Mouse (Mus musculus) CD4-positive, CD25-positive, alpha-beta regulatory T cell, adult 4 months (primary cell): ENCODE results near the gene Apol8. TPM values are rescaled to one million over a fixed set of nuclear protein-coding genes. Genes with fewer than 3 reads are reported as not detected.
"Not testable (repeated sequence)": the region's sequence is repeated elsewhere in the genome, so short reads cannot be mapped to it uniquely, and the experiment has no call there.

Experiments used
- ATAC-seq: one replicate; pipeline ENCODE4 v1.8.0; 2017
- polyA plus RNA-seq, 2 experiments: library from polyadenylated mRNA; unstranded; fragments of 100-300 nt; shearing (Covaris generic); gene quantifications; one replicate each; pipeline ENCODE4 v1.2.1; 2017

Gene Apol8
- polyA plus RNA-seq, 2 experiments from 2014 or later: not detected

- peak; percentile 85 for ATAC-seq
These were observed 6.3 kb downstream of the Apol8 start for GRCm38 (mm10) chr15:77750461-77750860.

DNA sequence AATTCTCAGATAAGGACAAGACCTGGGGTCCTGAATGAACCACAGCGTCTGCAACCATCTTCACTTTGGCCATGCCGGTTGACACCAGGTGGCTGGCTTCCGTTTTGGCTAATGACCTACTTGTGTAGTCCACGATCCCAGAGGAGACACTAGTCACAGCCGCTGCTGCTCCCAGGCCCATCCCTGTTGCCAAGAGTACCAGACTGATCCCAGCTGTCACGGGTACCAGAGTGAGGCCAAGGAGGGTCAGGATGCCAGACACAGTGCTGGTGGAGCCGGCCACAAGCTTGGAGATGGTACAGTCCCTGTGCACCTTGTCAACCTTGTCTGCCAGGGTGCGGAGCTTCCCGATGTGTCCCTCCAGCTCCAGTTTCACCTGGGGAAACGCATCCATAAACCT, 7.1 kb downstream of the Apol8 start:
- ATAC-seq: no peak

GRCm38 (mm10) chr15:77748414-77748813, 8.4 kb downstream of the Apol8 start:
- no peak for ATAC-seq

DNA sequence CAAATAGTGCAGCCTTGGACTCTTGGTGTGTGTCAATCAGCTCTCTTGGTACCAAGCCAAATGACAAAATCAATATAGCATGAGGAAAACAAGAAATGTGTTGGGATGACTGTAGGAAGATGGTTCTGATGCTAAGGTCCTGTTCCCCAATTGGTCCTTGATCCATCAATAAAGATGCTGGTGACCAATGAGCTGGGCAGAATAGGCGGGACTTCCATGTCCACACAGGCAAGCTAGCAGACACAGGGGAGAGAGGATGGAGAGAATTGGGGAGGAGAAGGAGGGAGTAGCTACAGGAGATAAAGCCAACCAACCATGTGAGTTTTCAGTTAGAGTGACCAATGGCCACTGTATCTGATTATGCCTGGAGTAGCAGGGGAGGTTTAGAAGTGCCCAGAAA, 10.5 kb downstream of the Apol8 start:
- ATAC-seq: no peak

GRCm38 (mm10) chr15:77745081-77745480, 11.7 kb downstream of the Apol8 start:
- ATAC-seq: no peak

DNA sequence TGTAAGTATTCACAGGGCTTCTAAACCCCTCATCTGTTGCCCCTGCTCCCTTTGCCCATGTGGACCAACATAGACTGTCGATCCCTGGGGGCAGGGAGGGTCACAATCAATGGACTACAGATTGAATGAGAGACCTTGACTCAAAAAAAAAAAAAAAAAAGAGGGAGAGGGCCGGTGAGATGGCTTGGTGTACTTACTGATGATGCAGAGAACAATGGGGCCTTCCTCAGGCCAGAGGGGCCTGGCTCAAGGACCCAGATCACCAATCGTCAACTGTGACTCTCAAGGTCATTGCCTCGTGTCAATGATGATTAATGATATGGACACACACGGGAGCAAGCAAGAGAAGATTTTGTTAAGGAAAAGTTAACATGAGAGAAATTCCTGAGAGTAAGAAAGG, 12.2 kb downstream of the Apol8 start:
- ATAC-seq: no peak

GRCm38 (mm10) chr15:77741556-77741955, 15.2 kb downstream of the Apol8 start:
- not testable (repeated sequence) for ATAC-seq

GRCm38 (mm10) chr15:77740511-77741297, 16.1 kb downstream of the Apol8 start:
- no peak for ATAC-seq

DNA sequence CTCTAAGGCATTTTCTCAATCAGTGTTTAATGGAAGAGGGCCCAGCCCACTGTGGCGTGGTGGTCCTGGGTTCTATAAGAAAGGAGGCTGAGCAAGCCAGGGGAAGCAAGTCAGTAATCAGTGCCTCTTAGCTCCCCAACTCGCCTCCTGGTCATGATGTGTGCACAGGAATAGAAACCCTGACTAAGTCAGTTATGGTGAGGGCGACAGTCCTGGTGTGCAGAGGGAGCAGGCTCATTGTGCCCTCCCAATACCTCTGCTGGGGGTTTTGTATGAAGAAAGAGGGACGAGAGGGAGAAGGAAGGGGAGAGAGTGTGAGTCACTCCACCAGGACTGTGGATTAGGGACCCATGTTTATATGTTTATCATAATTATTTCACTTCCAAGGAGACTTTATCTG, 22.9 kb downstream of the Apol8 start:
- ATAC-seq: not testable (repeated sequence)

GRCm38 (mm10) chr15:77733380-77733779, 23.4 kb downstream of the Apol8 start:
- peak; percentile 99 for ATAC-seq

GRCm38 (mm10) chr15:77732851-77733250, 24.0 kb downstream of the Apol8 start:
- ATAC-seq: not testable (repeated sequence)

DNA sequence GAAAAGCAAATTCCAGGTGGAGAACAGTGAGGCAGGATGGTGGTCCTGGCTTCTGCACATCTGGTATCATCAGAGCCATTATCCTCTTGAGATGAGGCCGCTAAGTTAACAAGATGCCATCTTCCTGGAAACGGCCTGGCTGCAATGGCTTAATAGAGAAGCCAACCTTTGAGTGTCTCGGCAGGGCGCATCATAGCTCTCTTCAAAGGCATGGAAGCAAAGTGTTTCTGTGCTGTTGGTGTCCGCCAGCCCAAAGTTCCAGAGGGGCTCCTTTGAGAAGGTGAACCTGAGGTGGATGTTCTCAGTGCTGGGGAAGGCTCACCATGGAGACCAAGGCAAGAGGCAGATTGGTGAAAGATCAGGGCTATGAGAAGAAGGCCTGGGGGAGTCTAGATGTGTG, 25.2 kb downstream of the Apol8 start:
- ATAC-seq: no peak

- not testable (repeated sequence) for ATAC-seq
These were observed 28.1 kb downstream of the Apol8 start, which contains the start of gene Apol9b for GRCm38 (mm10) chr15:77728739-77729138. Gene Apol9b (plus strand): TSS chr15:77729039.

DNA sequence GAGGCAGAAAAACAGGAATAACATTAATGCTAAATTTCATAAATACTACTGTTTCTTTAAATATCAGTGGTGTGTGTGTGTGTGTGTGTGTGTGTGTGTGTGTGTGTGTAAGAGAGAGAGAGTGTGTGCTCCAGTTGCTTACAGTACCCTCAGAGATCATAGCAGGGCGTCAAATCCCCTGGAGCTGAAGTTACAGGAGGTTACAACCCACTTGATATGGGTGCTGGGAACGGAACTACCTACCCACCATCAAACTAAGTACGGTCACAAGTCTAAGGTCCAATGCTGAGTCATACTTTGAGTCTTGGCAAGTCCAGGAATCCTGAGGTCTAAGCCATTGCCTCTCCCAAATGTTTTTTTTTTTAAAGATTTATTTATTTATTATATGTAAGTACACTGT, 29.1 kb downstream of the Apol8 start:
- ATAC-seq: not testable (repeated sequence)

GRCm38 (mm10) chr15:77727139-77727538, 29.7 kb downstream of the Apol8 start:
- peak; percentile 74 for ATAC-seq

DNA sequence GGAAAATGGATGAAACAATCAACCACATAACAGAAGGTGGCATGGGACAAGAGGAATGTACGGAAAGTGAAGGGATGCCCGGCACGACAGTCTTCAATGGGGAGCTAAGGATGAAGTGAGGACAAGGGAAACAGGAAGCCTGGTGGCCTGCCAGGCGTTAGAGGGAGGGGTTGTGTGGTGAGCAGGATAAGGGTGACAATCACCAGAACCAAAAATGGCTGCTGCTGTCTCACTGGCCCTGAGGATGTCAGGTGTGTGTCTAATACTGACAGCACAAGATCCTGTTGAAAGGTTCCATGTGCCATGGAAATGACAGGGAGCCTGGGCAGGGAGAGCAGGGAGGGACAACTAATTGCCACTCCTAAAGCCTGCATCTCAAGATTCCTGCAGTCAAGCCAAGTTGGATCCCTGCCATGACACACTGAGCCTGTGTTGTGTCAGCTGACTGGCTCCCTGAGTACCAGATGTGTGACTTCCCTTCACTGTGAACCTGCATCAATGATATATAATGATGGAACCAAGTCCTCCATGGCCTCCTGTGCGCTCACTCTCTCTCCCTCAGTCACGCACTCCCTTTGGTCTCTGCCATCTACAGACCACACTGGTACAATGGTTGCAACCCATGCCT, 31.3 kb downstream of the Apol8 start:
- ATAC-seq: not testable (repeated sequence)

- not testable (repeated sequence) for ATAC-seq
These were observed 32.4 kb downstream of the Apol8 start for GRCm38 (mm10) chr15:77724208-77724911.

DNA sequence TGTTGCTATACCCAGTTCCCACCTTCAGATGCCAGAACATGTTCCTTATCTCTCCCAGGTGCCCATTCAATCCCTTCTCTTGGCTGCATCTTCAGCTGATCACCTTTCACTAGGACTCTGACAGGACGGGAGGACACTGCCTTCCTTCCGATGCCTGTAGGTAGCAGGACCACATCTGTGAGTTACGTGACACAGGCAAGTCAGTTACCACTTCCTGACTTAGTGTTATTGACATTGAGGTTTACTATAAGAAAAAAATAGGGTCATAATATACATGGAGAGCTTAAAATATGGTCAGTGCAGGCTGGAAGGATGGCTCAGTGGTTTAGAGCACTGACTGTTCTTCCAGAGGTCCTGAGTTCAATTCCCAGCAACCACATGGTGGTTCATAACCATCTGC, 35.3 kb downstream of the Apol8 start:
- ATAC-seq: peak; percentile 70

DNA sequence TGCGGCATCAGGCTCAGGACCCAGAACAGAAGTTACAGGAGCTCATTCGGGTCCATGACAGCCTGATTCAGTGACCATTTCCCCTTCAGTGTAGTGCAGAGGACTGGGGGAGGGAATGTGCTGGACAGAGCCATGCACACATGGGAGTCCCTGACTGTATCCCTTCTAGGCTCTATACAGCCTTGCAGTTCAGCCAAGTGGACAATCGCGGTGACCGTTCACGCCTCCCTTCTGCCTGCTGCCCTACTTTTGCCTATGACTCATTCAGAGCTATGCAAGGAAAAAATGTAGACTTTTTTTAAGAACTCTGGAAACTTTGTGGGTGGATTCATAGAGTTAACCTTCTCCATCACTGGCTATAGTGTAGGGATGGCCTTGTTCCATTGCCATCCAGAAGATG, 38.6 kb downstream of the Apol8 start:
- not testable (repeated sequence) for ATAC-seq

DNA sequence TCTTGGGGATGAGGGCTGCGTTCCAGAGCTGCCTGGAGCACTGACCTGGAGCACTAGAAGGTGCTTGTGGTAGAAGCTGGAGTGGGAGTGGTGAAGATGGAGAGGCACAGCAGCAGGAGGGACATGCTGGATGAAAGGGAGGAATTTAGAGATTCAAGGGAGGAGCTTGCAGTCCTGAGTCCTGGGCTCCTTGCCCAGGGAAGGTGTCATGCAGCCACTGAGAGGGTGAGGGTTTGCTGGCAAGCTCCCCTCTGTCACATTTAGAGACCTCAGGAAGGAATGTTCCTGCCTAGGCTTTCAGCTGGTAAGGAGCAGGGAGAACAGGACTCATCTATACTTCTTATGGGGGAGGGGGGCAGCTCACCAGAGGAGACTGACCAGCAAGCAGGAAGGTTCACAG, 47.9 kb downstream of the Apol8 start:
- ATAC-seq: not testable (repeated sequence)

DNA sequence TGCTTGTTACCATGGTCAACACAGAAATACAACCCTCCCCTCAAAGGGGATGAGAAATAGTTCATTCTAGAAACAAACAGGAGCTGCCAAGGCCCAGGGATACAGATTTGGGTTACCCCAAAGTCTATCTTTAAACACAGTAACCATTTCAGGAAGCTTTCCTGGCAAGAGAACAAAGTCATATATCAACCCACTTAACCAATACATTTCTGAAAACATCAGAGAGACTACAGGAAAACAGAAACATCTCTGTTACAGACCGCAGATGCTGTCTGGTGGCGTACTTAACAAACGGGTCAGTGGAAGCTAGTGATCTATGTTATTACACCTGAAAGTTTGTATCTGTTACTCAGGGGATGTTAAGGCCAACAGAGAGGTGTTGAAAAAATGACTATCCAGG, 51.5 kb downstream of the Apol8 start:
- peak; percentile 41 for ATAC-seq

DNA sequence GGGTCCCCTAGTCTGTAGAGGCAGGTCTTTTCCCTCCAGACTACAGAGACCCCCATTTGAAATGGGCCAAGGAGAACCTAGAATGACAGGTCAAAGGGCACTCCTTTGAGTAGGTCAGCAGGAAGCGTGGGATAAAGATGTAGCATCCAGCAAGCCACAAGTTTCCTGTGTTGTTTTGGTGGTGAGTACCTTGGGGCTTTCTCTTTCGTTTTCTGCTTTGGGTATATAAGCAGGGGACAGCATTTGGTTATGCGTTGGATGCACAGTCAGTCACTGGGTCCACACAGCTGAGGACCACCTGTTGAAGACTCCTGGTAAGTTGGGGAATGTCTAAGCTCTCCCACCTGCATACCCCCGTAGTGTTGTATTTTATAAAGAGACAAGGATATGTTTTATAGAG, 58.1 kb downstream of the Apol8 start, which contains the start of gene Apol7e:
TSS of gene Apol7e (plus strand) at position 202 of the 400 bp plus-strand sequence.
- peak; percentile 95 for ATAC-seq
